Mouse (Mus musculus) liver, embryonic 15.5 days (tissue): Measurements from ENCODE around the gene Ulk2. TPM values are rescaled to one million over a fixed set of nuclear protein-coding genes. Genes with fewer than 3 reads are reported as not detected.

ENCODE experiments used
- polyA plus RNA-seq: library from polyadenylated mRNA; unstranded; fragments of >200 nt; fragmentation: Nextera tagmentation; extraction: Ambion mirVana; gene quantifications from 2 replicates; pipeline ENCODE4 v1.2.1, GENCODE M21; 2015

Ulk2 gene
- polyA plus RNA-seq, 1 experiment from 2014 or later: 2.6 TPM

Other genes starting within 250 kb of the Ulk2 start
- 4.3 and 5.6 TPM in 2 replicates for gene Grap, start 201.8 kb downstream of the Ulk2 start, polyA plus RNA-seq
- 6.6 and 9.0 TPM in 2 replicates for gene Fam83g, start 171.0 kb downstream of the Ulk2 start, polyA plus RNA-seq
- gene Slc5a10, start 134.2 kb downstream of the Ulk2 start, polyA plus RNA-seq: not detected in 2 replicates
- 5.9 and 6.3 TPM in 2 replicates for gene Prpsap2, start 93.0 kb downstream of the Ulk2 start, polyA plus RNA-seq
- gene Akap10, start 75.2 kb upstream of the Ulk2 start, polyA plus RNA-seq: 7.9 and 8.0 TPM in 2 replicates
- gene Specc1, start 101.7 kb upstream of the Ulk2 start, polyA plus RNA-seq: 54.4 and 57.0 TPM in 2 replicates